Comparison of ENCODE assay signal across 13 mouse cellular contexts in the genomic region with DNA sequence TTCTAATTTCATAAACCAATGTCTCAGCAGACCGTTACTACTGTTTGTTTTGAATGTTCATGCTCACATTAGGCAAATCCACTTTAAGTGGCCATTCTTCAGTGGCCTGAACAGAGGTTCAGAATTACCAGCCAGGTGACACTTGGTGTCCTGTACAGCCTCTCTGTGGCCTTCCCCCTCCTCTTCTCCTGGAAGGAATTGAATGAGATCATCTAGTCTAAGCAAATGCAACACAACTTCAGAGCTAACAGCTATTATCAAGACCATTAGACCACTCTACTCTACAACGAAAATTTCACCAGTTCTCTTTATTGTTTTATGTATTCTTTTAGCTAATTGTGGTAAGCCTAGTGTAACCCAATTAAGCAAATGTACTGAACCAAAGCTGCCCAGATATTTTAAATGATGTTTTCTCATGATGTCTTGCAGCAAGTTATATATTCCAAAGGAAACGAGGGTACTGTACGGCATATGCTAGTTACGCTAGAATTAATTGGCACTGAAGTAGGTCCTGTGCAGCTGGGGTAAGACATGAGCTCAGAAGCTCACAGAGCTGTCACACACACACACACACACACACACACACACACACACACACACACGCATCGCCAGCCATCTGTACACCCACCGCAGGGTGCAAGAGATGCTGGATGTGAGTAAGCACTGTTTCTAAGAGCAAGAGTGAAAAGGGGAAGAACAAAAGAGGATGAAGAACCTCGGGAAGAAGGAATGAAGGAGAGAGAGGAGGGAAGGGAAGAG.
DNase-seq lines count a peak whose midpoint lies in the region; ATAC-seq and TF ChIP-seq lines count a peak whose summit lies in the region.
"Had no signal": no experiment of that assay in that cellular context is flagged by ENCODE, and none has a peak within 500 bp of the region (broad histone marks: within the 10 kb centered on the region; RNA-seq: fewer than 3 reads in every experiment).

No protein-coding gene starts in this region.

- WGBS in midbrain, embryonic 13.5 days: 48% methylated on average over 9 of the region's 9 CpGs
- WGBS in midbrain, embryonic 11.5 days: 78% methylated on average over 9 of the region's 9 CpGs
- WGBS in forebrain, embryonic 16.5 days: 19% methylated on average over 9 of the region's 9 CpGs
- WGBS in midbrain, postnatal 0 days: 39% methylated on average over 9 of the region's 9 CpGs

- DNase-seq in midbrain, embryonic 11.5 days (ENCODE audit: low spot score, missing footprints): no peak
- peak; percentile 51 for DNase-seq in cerebellum, adult 9-11 months
- peak; percentile 71 for DNase-seq in midbrain, postnatal 0 days (ENCODE audit: low spot score)
- DNase-seq in ovary, adult 18-20 months (ENCODE audit: low spot score): no peak
- no peak for DNase-seq in thymus, postnatal 25 days
- no peak for DNase-seq in thymus, postnatal 4 days
- DNase-seq: gastrocnemius, adult 2 months; heart, postnatal 4 days; kidney, adult 8-10 months had no signal

- peak overlapping the region; percentile 54 for H3K27ac ChIP-seq in midbrain, embryonic 13.5 days
- H3K27ac ChIP-seq in midbrain, embryonic 11.5 days (ENCODE audit: low read depth, low read length): no peak overlapping the region
- H3K27ac ChIP-seq in forebrain, embryonic 16.5 days (ENCODE audit: low read length): peak overlapping the region; percentile 75
- H3K27ac ChIP-seq in midbrain, postnatal 0 days (ENCODE audit: low read depth, low read length): no peak overlapping the region
- H3K27ac ChIP-seq: gastrocnemius, adult 2 months had no signal

- peak; percentile 73 for ATAC-seq in midbrain, embryonic 13.5 days
- ATAC-seq in midbrain, embryonic 11.5 days (ENCODE audit: low FRiP score): no peak
- peak; percentile 96 for ATAC-seq in forebrain, embryonic 16.5 days
- ATAC-seq in midbrain, postnatal 0 days (ENCODE audit: low FRiP score): peak; percentile 72; the same call in 1 of the 2 replicates

- H3K4me2 ChIP-seq in midbrain, embryonic 13.5 days (replicated peaks): no peak overlapping the region
- no peak overlapping the region for H3K4me2 ChIP-seq in midbrain, embryonic 11.5 days
- H3K4me2 ChIP-seq in forebrain, embryonic 16.5 days (ENCODE audit: low read length): no peak overlapping the region
- H3K4me2 ChIP-seq in midbrain, postnatal 0 days (ENCODE audit: low read depth, low read length, poor library complexity, severe bottlenecking): no peak overlapping the region
- H3K4me2 ChIP-seq: liver, embryonic 11.5 days had no signal

- H3K4me3 ChIP-seq in midbrain, embryonic 13.5 days (replicated peaks): no peak overlapping the region
- H3K4me3 ChIP-seq in midbrain, embryonic 11.5 days (ENCODE audit: low read depth, low read length): no peak overlapping the region
- H3K4me3 ChIP-seq in forebrain, embryonic 16.5 days (replicated peaks; ENCODE audit: low read length): no peak overlapping the region
- H3K4me3 ChIP-seq in midbrain, postnatal 0 days (ENCODE audit: low read depth, low read length): no peak overlapping the region
- H3K4me3 ChIP-seq: gastrocnemius, adult 2 months had no signal

- H3K27me3 ChIP-seq in midbrain, embryonic 13.5 days: no peaks in the 10 kb centered on the region
- no peaks in the 10 kb centered on the region for H3K27me3 ChIP-seq in midbrain, embryonic 11.5 days (ENCODE audit: control insufficient read depth, insufficient read depth, low read length)
- no peaks in the 10 kb centered on the region for H3K27me3 ChIP-seq in forebrain, embryonic 16.5 days (replicated peaks; ENCODE audit: control insufficient read depth, insufficient read depth, low read length)
- H3K27me3 ChIP-seq in midbrain, postnatal 0 days (ENCODE audit: insufficient read depth, low read length): no peaks in the 10 kb centered on the region

- H3K4me1 ChIP-seq in midbrain, embryonic 13.5 days (replicated peaks): peaks cover 32% of the 10 kb centered on the region
- H3K4me1 ChIP-seq in midbrain, embryonic 11.5 days (ENCODE audit: control insufficient read depth, insufficient read depth, low read length): peaks cover 3% of the 10 kb centered on the region; the same call in 1 of the 2 replicates
- peaks cover 10% of the 10 kb centered on the region for H3K4me1 ChIP-seq in forebrain, embryonic 16.5 days (replicated peaks; ENCODE audit: control insufficient read depth, insufficient read depth, low read length)
- H3K4me1 ChIP-seq in midbrain, postnatal 0 days (ENCODE audit: insufficient read depth, low read length): no peaks in the 10 kb centered on the region

- H3K9me3 ChIP-seq in midbrain, embryonic 13.5 days: no peaks in the 10 kb centered on the region
- no peaks in the 10 kb centered on the region for H3K9me3 ChIP-seq in midbrain, embryonic 11.5 days (ENCODE audit: control insufficient read depth, low read length)
- H3K9me3 ChIP-seq in forebrain, embryonic 16.5 days (ENCODE audit: control insufficient read depth, low read length): no peaks in the 10 kb centered on the region
- H3K9me3 ChIP-seq in midbrain, postnatal 0 days (ENCODE audit: low read length): no peaks in the 10 kb centered on the region

- no peak for TF ChIP-seq CTCF in midbrain, postnatal 0 days (IDR thresholded peaks at IDR 0.05)

- no peak overlapping the region for H3K9ac ChIP-seq in midbrain, embryonic 13.5 days (replicated peaks)
- no peak overlapping the region for H3K9ac ChIP-seq in midbrain, embryonic 11.5 days (ENCODE audit: low read length)
- H3K9ac ChIP-seq in forebrain, embryonic 16.5 days (replicated peaks; ENCODE audit: low read depth, low read length): no peak overlapping the region
- H3K9ac ChIP-seq in midbrain, postnatal 0 days (replicated peaks; ENCODE audit: low read length, poor library complexity, severe bottlenecking): no peak overlapping the region

- H3K36me3 ChIP-seq in midbrain, embryonic 13.5 days: no peaks in the 10 kb centered on the region
- no peaks in the 10 kb centered on the region for H3K36me3 ChIP-seq in midbrain, embryonic 11.5 days (ENCODE audit: control insufficient read depth, insufficient read depth, low read length)
- H3K36me3 ChIP-seq in forebrain, embryonic 16.5 days (ENCODE audit: control insufficient read depth, insufficient read depth): no peaks in the 10 kb centered on the region
- H3K36me3 ChIP-seq in midbrain, postnatal 0 days (ENCODE audit: insufficient read depth, low read length): no peaks in the 10 kb centered on the region
- H3K36me3 ChIP-seq: G1E had no signal

Comparison
In these comparisons a context has a peak if more than half of its experiments do, and no peak if none do; other contexts are left out.
1. H3K27ac ChIP-seq: peak in midbrain, embryonic 13.5 days (single experiment) and forebrain, embryonic 16.5 days (single experiment); none in midbrain, embryonic 11.5 days (single experiment) and midbrain, postnatal 0 days (single experiment).
2. DNase-seq: peak in cerebellum, adult 9-11 months (single experiment) and midbrain, postnatal 0 days (single experiment); none in midbrain, embryonic 11.5 days (single experiment), ovary, adult 18-20 months (single experiment), thymus, postnatal 25 days (single experiment) and thymus, postnatal 4 days (single experiment).